Mouse (Mus musculus) midbrain, embryonic 10.5 days (tissue): ENCODE measurements around the gene Wdr64. TPM values are rescaled to one million over a fixed set of nuclear protein-coding genes. Genes with fewer than 3 reads are reported as not detected.

ENCODE experiments used
- DNase-seq: peaks from one replicate; pipeline ENCODE4 v3.0.0-alpha.2; 2017; ENCODE audit warnings: low spot score
- H3K27ac ChIP-seq: fragments of 300-500 bp; sonication (generic); replicated peaks from 2 replicates; pipeline ENCODE4 v1.5.1; 2016; ENCODE audit warnings: mild to moderate bottlenecking
- H3K27me3 ChIP-seq: fragments of 300-500 bp; sonication (generic); 2 replicates; pipeline ENCODE4 v1.6.1; 2016; ENCODE audit warnings: low read depth, mild to moderate bottlenecking; ENCODE audit not compliant: poor library complexity, severe bottlenecking
- H3K36me3 ChIP-seq: fragments of 300-500 bp; sonication (generic); 2 replicates; pipeline ENCODE4 v1.6.1; 2016; ENCODE audit warnings: mild to moderate bottlenecking, moderate library complexity
- H3K4me1 ChIP-seq: fragments of 300-500 bp; sonication (generic); 2 replicates; pipeline ENCODE4 v1.6.1; 2016
- H3K4me3 ChIP-seq: fragments of 300-500 bp; sonication (generic); 2 replicates; pipeline ENCODE4 v1.5.1; 2016; ENCODE audit warnings: mild to moderate bottlenecking, moderate library complexity
- H3K9me3 ChIP-seq: fragments of 300-500 bp; sonication (generic); replicated peaks from 2 replicates; pipeline ENCODE4 v1.6.1; 2016; ENCODE audit warnings: mild to moderate bottlenecking
- WGBS: fragments of 180-500 bp; shearing (Covaris S2); methylation state at CpG from one replicate; pipeline ENCODE4 v1.1.7; 2016; 5-methylcytosine and 5-hydroxymethylcytosine counted together
- polyA plus RNA-seq: library from polyadenylated mRNA; unstranded; fragments of >200 nt; fragmentation: Nextera tagmentation; extraction: Ambion mirVana; gene quantifications from 2 replicates; pipeline ENCODE4 v1.2.1, GENCODE M21; 2016

The Wdr64 gene
- polyA plus RNA-seq, 1 experiment from 2014 or later: not detected

DNA sequence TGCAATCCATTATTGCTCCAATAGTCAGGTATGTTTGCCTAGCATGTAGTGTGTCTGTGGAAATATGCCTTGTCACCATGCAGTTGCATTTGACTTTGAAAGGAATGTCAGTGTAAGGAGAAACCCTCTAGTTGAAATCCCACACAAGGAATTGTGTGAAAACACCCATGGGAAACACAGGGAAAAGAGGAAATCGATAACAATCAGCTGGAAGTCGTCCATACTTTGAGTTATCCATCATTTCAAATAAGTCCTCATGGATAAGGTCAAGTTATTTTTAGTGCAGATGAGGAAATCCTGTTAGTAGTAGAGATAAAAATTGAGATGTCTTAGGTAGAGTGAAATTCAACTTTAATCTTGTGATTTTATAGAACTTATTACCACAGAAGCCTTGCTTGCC is 96.3 kb downstream of the Wdr64 start:
- Histone ChIP-seq H3K27ac (no peak overlapping the region), H3K4me3 (no peak overlapping the region), H3K9me3 (no peaks in the 10 kb centered on the region), H3K27me3 (no peaks in the 10 kb centered on the region), H3K4me1 (peaks cover 5% of the 10 kb centered on the region), H3K36me3 (no peaks in the 10 kb centered on the region)
- no peak for DNase-seq
- WGBS: 86% methylated on average over 2 of the region's 2 CpGs

DNA sequence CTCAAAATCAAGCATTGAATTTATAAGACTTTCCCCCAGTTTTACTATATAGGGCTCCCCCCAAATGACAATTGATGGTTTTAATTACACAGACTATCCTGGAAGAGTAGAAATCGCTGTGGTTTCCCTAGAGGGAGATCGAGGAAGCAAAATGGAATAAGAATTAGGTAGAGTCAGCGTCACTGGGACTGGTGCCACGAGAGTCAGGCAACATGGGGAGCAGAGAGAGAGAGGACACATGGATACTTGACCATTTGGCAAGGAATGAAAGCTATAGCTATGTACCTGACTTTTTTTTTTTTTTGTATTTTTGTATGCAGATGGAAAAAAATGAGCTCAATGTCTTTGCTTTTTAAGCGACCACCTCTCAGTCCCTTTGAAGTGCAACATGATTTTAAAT is 110.0 kb downstream of the Wdr64 start:
- no peaks in the 10 kb centered on the region for H3K9me3 ChIP-seq
- no peaks in the 10 kb centered on the region for H3K27me3 ChIP-seq
- no peak overlapping the region for H3K4me3 ChIP-seq
- H3K4me1 ChIP-seq: no peaks in the 10 kb centered on the region
- WGBS: 81% methylated on average over 5 of the region's 5 CpGs
- no peak overlapping the region for H3K27ac ChIP-seq
- no peak for DNase-seq
- no peaks in the 10 kb centered on the region for H3K36me3 ChIP-seq

DNA sequence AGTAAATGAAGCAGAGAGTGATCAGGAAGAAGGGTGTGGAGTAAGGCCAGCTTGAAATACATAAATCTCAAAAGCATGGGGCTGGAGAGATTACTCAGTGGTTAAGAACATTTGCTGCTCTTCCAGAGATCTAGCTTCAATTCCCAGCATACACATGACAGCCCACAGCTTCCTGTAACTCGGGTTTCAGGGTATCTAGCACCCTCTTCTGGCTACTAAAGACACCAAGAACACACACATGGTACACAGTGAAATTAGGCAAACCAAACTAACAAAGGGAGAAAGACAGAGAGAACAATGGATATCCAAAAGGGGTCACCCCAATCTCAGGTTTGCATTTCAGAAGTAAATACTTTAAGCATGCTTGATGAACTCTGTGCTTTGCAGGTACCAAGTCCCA is 113.2 kb downstream of the Wdr64 start:
- WGBS: 25% methylated on average over 1 of the region's 1 CpGs
- no peak overlapping the region for H3K4me3 ChIP-seq
- H3K27ac ChIP-seq: no peak overlapping the region
- H3K9me3 ChIP-seq: no peaks in the 10 kb centered on the region
- no peaks in the 10 kb centered on the region for H3K36me3 ChIP-seq
- no peaks in the 10 kb centered on the region for H3K27me3 ChIP-seq
- no peak for DNase-seq
- no peaks in the 10 kb centered on the region for H3K4me1 ChIP-seq

DNA sequence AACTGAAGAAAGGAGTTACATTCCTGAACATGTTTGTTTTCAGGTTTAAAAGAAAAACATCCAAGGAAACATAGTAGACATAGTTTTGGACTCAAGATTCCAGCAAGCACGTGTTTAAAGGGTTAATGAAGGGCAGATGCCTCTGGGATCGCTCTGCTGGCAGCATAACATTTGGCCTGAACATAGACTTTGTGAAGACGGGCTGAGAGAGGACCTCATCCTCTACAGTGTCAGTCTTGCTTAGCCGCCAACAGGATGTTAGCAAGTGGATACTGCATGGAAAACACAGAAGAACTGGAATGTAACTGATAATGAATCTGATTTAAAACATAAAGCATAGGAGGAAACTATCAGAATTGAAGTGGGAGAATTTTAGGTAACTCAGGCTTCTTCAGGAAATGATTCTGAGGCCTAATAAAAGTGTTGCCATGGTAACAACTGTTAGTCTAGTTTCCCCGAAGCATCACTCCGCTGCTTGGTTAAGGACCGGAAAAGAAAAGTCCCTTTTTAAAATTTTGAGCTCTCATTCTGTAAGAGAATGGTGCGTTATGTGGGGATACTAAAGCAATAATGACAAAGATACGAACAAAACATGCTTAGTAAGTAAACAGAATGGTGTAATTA is 125.5 kb downstream of the Wdr64 start:
- DNase-seq: no peak
- no peaks in the 10 kb centered on the region for H3K4me1 ChIP-seq
- WGBS: 74% methylated on average over 9 of the region's 9 CpGs
- H3K27ac ChIP-seq: no peak overlapping the region
- no peaks in the 10 kb centered on the region for H3K27me3 ChIP-seq
- no peaks in the 10 kb centered on the region for H3K9me3 ChIP-seq
- no peaks in the 10 kb centered on the region for H3K36me3 ChIP-seq
- H3K4me3 ChIP-seq: no peak overlapping the region

DNA sequence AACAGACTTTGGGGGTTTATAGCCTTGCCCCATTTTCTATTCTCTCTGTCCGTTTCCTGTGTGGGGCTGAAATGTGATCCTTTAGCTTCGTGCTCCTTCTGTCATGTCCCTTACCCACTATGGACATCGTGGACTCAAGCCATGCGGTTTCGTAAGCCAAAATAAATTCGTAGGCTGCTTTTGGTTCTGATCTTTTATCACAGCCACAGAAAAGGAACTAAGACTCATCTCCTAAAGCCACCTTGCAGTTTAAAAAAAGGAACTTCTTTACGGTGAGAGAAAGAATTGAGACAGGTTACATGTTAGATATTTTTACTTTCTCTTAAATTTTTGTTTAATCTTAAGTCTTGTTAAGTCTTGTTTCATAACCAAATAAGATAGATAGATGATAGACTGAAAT is 130.1 kb downstream of the Wdr64 start:
- Histone ChIP-seq H3K27me3 (no peaks in the 10 kb centered on the region), H3K27ac (no peak overlapping the region), H3K4me1 (no peaks in the 10 kb centered on the region), H3K9me3 (no peaks in the 10 kb centered on the region), H3K36me3 (no peaks in the 10 kb centered on the region), H3K4me3 (no peak overlapping the region)
- 86% methylated on average over 7 of the region's 7 CpGs for WGBS
- no peak for DNase-seq

DNA sequence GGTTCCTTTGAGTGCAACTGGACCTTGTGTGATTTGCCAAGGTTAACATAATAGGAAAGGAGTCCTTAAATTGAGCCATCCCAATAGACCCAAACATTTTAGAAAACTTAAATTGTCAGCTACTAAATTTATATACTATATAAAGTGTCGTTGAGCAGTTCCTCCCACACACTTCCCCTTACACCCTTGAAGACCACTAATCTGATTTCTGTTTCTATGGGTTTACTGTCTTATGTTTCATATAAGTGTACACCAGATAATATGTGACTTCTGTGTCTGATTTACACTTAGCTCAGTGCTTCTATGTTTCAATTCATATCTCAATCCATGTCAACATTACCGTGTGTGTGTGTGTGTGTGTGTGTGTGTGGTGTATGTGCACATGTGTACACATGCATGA is 130.8 kb downstream of the Wdr64 start:
- 93% methylated on average over 2 of the region's 2 CpGs for WGBS
- no peaks in the 10 kb centered on the region for H3K9me3 ChIP-seq
- H3K4me3 ChIP-seq: no peak overlapping the region
- no peaks in the 10 kb centered on the region for H3K4me1 ChIP-seq
- H3K27ac ChIP-seq: no peak overlapping the region
- no peaks in the 10 kb centered on the region for H3K36me3 ChIP-seq
- DNase-seq: no peak
- H3K27me3 ChIP-seq: no peaks in the 10 kb centered on the region

DNA sequence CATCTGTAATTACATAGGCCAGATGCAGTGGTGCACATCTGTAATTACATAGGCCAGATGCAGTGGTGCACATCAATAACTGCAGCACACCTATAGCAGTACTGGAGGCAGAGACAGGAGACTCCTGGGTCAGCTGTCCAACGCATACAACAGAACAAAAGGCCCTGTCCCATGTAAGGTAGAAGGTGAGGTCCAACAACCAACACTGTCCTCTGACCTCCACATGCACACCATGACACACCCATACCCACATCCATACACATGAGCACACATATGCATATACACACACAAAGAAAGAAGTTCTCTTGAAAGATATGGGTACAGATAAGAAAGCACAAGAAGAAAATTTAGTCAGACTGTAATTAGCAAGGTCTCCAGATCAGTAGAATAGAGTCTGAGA is 157.1 kb downstream of the Wdr64 start:
- Histone ChIP-seq H3K27ac (no peak overlapping the region), H3K4me3 (no peak overlapping the region), H3K4me1 (no peaks in the 10 kb centered on the region), H3K9me3 (no peaks in the 10 kb centered on the region), H3K27me3 (no peaks in the 10 kb centered on the region), H3K36me3 (no peaks in the 10 kb centered on the region)
- 83% methylated on average over 1 of the region's 1 CpGs for WGBS
- DNase-seq: no peak

Other genes starting within 250 kb of the Wdr64 start
- gene Rgs7, start 206.1 kb upstream of the Wdr64 start, polyA plus RNA-seq: 1.8 and 2.7 TPM in 2 replicates
- gene Kmo, start 78.2 kb upstream of the Wdr64 start, polyA plus RNA-seq: 0.11 and 0.12 TPM in 2 replicates
- gene Fh1, start 73.0 kb upstream of the Wdr64 start, polyA plus RNA-seq: 108 and 124 TPM in 2 replicates
- 14.7 and 16.4 TPM in 2 replicates for gene Opn3, start 5.8 kb upstream of the Wdr64 start, polyA plus RNA-seq
- gene Chml, start 5.7 kb upstream of the Wdr64 start, polyA plus RNA-seq: 4.6 and 5.1 TPM in 2 replicates
- 120 and 138 TPM in 2 replicates for gene Exo1, start 182.0 kb downstream of the Wdr64 start, polyA plus RNA-seq
- gene Gm38100, start 221.7 kb downstream of the Wdr64 start, polyA plus RNA-seq: 0.16 and 0.27 TPM in 2 replicates